Mouse (Mus musculus) layer of hippocampus, postnatal 36 days (tissue): ENCODE measurements around the gene Ston1. TPM values are rescaled to one million over a fixed set of nuclear protein-coding genes. Genes with fewer than 3 reads are reported as not detected.

Experiments
- DNase-seq, 2 experiments: peaks; one replicate each; pipeline ENCODE4 v3.0.0; 2022
- total RNA-seq, 2 experiments: library from RNA; stranded (reverse); gene quantifications; 2 replicates each; pipeline ENCODE4 v1.2.3; 2021

Gene Ston1
- total RNA-seq, 2 experiments from 2014 or later = 8.8 to 11.0 TPM

- no peak for DNase-seq
Measured at GRCm38 (mm10) chr17:88588228-88588627, 9.3 kb upstream of the Ston1 start.

DNA sequence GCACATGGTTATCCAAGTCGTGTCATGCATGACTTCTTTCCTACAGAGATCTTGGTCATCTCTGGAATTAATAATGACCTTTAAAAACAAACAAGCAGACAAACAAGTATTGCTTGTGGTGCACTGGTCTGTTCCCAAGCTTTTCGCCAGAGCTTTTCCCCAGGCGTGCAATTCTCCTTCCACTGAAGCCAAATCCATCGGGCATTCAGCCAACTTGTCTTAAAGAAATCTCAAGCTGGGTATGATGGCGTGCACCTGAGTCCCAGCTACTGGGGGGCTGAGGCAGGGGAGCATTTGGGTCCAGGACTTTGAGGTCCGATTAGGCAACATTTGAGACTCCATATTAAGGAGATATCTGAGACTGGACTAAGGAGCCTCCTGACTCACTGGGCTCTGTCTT is 7.2 kb upstream of the Ston1 start:
- no peak for DNase-seq

- DNase-seq = no peak
Measured at GRCm38 (mm10) chr17:88595071-88595470, 2.4 kb upstream of the Ston1 start.

DNA sequence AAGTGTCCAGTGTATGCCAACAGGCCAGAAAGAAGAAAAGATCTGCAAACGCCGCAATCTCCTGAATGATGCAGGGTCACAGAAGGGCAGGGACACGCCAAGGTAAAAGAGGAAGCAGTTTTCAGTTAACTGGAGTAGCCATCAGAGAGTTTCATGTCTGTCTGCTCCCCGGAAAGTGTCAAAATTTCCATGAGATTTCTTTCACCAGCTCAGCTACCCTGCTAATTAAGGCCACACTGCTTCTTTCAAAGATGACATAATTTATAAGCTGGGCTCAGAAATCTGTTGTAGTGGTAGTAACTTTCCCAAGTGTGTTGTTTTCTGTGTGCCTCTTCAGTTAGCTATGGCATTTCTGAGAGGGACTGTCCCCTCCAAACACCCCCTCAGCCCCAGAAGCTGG is 1.4 kb upstream of the Ston1 start:
- no peak for DNase-seq

GRCm38 (mm10) chr17:88596544-88597221 is 801 bp upstream of the Ston1 start:
- no peak for DNase-seq

DNA sequence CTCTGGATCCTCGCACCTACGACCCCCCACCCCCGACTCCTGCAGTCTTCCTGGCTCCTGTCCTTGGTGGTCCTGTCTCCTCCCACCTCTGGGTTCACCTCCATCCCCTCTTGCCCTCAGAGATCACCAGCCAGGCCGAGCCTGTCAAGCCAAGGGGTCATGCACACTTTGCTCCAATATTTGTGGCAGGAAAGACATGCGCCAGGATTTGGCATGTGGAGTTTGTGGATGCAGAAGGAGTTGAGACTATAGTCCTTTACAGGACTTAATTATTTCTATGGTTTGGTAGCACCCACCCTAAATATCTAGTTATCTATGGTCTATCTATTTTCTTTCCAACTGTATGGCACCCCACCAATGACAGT is 554 bp downstream of the Ston1 start:
- no peak for DNase-seq

DNA sequence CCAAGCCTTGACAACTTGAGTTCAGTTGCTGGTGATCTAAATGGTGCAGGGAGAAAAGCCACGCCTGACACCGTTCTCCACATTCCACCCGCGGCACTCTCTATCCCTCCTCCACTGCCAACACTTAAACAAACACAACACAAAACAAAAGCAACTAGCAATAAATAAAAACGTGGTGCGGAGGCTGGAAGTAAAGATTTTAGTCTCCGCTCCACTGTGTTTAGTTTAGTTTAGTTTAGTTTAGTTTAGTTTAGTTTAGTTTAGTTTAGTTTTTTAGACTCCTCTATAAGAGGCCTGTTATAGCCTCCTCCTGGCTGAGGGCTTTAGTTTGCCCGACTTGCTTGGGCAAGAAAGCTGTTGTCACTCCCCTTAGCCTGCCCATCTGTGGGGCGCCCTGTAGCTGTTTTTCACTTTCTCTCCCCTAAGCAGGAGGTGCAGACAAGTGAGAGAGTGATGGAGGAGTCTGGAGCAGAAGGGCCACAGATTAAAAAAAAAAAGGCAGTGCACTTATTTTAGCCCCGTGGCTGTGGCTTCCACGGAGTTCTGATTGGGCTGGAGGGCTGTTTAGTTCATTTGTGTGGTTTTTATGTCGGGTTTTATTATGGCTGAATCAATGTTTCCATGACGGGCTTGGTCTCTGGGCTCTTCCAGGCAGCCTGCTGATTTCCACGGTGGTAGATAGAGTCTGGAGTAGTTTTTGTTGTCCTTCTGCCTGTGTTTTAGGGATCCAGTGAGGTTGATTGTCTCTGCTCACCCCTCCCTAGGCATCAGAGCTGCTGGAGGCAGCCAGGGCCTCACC is 1.3 kb downstream of the Ston1 start:
- no peak for DNase-seq

DNA sequence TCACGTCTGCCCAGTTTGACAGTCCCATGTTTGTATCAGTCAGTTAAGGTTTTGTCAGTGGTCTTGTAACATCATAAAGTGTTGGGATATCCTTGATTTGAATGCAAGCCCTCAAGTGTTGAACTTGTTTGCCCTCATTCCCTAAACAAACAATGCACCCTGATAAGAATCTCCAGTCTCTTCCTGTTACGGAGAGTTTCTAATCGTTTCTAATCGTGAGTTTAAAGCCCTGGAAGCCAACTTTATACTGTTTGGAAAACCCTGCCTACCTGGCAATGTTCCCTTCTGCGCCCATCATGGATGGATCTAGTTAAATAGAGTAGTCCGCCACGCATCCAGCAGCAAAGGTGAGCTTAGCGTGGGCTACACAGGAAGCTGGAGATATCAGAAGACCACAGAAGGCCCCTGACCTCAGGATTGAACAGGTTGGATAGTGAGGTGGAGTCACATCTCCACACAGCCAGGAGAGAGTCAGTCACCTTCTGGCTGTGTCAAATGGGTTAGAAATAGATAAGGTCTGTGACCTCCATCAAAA is 3.1 kb downstream of the Ston1 start:
- DNase-seq = no peak

- DNase-seq = no peak
Measured at GRCm38 (mm10) chr17:88603943-88604342, 6.5 kb downstream of the Ston1 start.

DNA sequence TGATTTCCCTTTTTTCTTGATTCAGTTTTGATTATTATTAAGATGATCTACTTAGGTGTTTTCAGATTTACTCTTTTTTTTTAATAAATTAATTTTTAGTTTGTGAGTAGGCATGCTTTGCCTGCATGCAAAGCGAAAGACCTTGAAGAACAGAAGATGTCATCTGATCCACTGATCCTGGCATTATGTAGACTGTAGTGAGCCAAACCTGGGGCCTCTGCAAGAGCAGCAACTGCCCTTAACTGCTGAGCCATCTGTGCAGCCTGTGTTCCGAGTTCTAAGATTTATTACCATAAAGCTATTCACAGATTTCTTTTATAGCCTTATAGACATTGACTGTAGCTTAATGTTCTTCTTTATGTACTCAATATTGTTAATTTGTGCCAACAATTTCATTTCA is 8.6 kb downstream of the Ston1 start:
- DNase-seq = no peak

DNA sequence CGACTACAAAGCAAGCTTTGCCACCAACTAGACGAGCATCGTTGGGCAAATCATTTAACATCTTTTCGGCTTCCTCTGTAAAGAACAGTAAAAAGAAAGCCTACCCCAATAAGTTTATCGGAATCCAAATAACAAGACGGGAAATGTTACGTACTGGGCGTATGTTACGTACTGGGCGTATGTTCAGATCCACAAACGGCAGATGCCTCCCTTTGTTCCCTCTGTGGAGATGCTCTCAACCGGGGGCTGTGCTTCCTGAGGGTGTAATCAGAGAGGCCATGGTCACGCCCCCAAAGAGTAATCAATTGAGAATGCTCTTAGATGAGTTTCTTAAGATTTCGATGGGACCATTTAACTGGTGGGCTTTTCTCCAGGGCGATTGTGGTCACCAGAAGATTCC is 11.9 kb downstream of the Ston1 start:
- DNase-seq = no peak

DNA sequence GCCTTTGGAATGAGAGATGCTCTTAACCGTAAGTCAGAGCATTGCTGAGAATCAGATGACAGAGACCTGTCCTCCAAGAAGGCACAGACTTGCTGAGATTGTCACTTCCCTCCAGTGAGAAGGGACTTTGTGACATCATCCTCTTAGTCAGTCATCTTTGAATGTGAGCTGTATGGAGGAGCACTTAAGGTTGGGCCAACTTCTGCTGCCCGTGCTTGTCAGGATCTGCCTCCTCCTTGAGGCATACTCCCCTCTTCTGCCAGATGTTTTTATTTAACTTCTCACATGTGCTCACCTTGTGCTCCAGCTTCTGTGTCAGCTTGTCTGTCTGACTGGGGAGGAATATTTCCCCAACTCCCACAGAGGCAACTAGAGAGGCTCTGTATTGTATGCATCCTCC is 13.6 kb downstream of the Ston1 start:
- no peak for DNase-seq

GRCm38 (mm10) chr17:88613172-88613571 is 15.7 kb downstream of the Ston1 start:
- no peak for DNase-seq

- no peak for DNase-seq
Measured at GRCm38 (mm10) chr17:88613721-88614120, 16.2 kb downstream of the Ston1 start.

DNA sequence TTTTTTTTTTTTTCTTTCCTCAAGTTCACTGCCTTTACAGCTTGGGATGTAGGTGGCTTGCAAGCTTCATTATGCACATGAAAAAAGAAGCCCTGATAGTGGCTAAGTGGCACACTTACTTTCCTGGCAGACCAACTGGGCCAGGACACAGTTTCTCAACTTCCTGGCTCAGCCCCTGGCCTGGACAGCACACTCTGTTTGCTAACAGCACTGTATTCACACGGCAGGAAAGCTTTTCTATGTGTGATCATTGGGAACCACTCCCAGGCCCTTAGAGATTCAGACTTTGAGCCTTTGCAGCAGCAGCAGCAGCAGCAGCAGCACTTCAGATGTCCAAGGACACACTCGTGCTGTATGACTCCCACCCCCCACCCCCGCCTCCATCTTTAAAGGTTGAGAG is 16.8 kb downstream of the Ston1 start:
- no peak for DNase-seq

GRCm38 (mm10) chr17:88614733-88615132 is 17.2 kb downstream of the Ston1 start:
- no peak for DNase-seq

DNA sequence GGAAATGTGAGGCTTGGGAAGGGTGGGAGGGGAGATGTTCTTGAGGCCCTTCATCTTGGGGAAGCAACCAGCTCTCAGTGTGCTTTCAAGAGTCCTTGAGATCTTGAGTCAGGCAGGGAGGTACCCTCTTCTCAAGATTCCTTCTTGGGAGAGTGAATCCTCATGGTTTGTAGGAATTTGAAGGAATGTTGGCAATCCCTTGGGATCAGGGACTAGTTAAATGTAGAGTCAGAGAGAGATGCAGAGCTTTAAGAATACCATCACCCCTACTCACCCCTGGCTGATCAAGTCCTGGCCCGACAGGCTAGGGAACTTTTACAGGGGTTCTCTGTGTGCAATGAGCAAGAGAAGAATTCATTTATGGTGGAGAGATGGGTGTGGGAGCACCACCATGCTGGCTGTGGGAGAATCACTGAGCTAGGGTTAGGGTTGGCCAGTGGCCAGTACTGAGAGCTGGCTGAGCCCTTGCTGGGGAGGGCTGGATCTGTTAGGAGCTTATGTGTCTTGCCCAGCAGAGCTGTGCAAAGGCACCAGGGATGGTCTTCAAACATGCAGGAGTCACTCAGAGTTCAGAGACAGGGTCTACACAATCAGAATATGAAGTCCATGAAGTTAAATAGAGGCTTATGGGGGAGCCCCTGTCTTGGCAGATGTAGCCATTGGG is 18.1 kb downstream of the Ston1 start:
- DNase-seq = no peak

DNA sequence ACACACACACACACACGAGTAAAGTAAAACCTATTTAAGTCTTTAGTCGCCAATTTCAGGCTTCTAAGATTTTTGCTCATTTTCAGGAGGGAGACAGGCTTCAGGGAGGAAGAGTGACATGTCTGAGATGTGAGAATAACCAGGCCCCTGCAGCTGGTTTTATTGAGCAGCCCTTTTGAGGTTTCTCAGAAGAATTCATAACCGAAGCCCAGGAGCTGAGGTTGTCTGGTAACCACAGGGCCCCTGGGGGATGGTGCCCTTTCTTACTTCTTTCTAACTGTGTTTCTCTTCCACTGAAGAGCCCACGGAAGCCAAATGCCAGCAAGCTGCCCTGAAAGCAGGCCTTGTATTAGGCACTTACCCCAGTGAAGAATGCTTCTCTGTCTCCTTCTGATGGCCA is 23.5 kb downstream of the Ston1 start:
- no peak for DNase-seq

GRCm38 (mm10) chr17:88621374-88621773 is 23.9 kb downstream of the Ston1 start:
- DNase-seq = no peak

DNA sequence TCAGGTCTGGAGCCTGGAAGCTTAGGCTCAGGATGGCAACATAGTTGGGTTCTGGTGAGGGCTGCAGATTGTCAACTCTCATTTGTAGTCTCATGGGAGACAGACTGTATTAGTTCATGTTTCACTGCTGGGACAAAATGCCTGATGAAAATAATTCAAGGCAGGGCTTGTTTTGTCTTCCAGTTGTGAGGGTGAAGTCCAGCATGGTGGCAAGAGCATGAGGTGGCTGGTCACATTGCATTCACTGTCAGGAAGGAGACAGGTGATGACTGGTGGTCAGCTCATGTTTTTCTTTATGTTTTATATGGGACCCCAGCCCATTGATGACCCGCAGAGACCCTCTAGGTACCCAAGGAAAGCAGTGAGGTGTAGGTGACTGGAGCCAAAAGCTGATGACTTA is 25.2 kb downstream of the Ston1 start:
- DNase-seq = no peak

GRCm38 (mm10) chr17:88624386-88624785 is 26.9 kb downstream of the Ston1 start:
- DNase-seq = no peak

DNA sequence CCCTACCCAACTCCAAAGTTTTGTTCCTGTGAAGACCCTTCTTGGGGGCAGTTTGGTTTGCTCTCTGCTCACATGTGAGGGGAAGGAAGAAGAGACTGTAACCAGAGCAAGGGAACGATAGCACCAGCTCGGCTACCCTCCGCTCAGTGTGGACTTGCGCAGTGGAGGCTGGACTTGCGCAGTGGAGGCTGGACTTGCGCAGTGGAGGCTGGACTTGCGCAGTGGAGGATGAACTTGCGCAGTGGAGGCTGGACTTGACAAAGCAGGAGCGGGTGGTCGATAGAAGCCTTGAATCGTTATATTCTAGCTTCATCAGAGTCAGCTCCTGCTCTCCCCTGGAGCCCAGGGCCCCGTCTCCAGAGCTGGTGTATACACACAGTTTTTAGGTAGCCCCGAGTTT is 27.9 kb downstream of the Ston1 start:
- DNase-seq = no peak

- no peak for DNase-seq
Measured at GRCm38 (mm10) chr17:88625931-88626330, 28.4 kb downstream of the Ston1 start.
